Mouse (Mus musculus) hindbrain, postnatal 0 days (tissue): ENCODE results near the gene Nutf2-ps1. TPM values are rescaled to one million over a fixed set of nuclear protein-coding genes. Genes with fewer than 3 reads are reported as not detected.

Experiments used
- ATAC-seq: fragments of 200-750 bp; cut with Nextera tagmentation; 2 replicates; pipeline ENCODE4 v1.8.0; 2017; ENCODE audit warnings: mild to moderate bottlenecking, moderate TSS enrichment, moderate library complexity
- DNase-seq: peaks from one replicate; pipeline ENCODE4 v3.0.0-alpha.2; 2015; ENCODE audit warnings: low spot score
- H3K27ac ChIP-seq: fragments of 300-500 bp; sonication (generic); 2 replicates; pipeline ENCODE4 v1.5.1; 2014; ENCODE audit warnings: mild to moderate bottlenecking
- H3K27me3 ChIP-seq: fragments of 300-500 bp; sonication (generic); 2 replicates; pipeline ENCODE4 v1.6.1; 2014; ENCODE audit warnings: low read length, mixed read lengths; ENCODE audit not compliant: insufficient read depth
- H3K36me3 ChIP-seq: fragments of 300-500 bp; sonication (generic); 2 replicates; pipeline ENCODE4 v1.6.1; 2014; ENCODE audit warnings: low read length, mixed read lengths; ENCODE audit not compliant: insufficient read depth
- H3K4me1 ChIP-seq: fragments of 300-500 bp; sonication (generic); 2 replicates; pipeline ENCODE4 v1.6.1; 2014; ENCODE audit warnings: antibody characterized with exemption, low read length, mixed read lengths; ENCODE audit not compliant: insufficient read depth
- H3K4me2 ChIP-seq: fragments of 300-500 bp; sonication (generic); 2 replicates; pipeline ENCODE4 v1.6.1; 2014; ENCODE audit warnings: low read depth, mild to moderate bottlenecking, low read length, moderate library complexity, mixed read lengths
- H3K4me3 ChIP-seq: fragments of 300-500 bp; sonication (generic); 2 replicates; pipeline ENCODE4 v1.5.1; 2014; ENCODE audit warnings: low read length
- H3K9ac ChIP-seq: fragments of 300-500 bp; sonication (generic); replicated peaks from 2 replicates; pipeline ENCODE4 v1.6.1; 2014; ENCODE audit warnings: mild to moderate bottlenecking, low read length, moderate library complexity, mixed read lengths
- H3K9me3 ChIP-seq: fragments of 300-500 bp; sonication (generic); 2 replicates; pipeline ENCODE4 v1.6.1; 2016; ENCODE audit warnings: low read length, mixed read lengths
- CTCF ChIP-seq: IDR thresholded peaks from 2 replicates; pipeline ENCODE4 v1.5.1; 2016; ENCODE audit warnings: antibody characterized with exemption, control low read depth, low read depth
- WGBS: fragments of 180-500 bp; shearing (Covaris S2); extraction: QIAGEN DNeasy Blood & Tissue Kit; methylation state at CpG from one replicate; pipeline ENCODE4 v1.1.7; 2014; 5-methylcytosine and 5-hydroxymethylcytosine counted together
- polyA plus RNA-seq: library from polyadenylated mRNA; unstranded; fragments of >200 nt; fragmentation: Nextera tagmentation; extraction: Ambion mirVana; gene quantifications from 2 replicates; pipeline ENCODE4 v1.2.1, GENCODE M21; 2015
- total RNA-seq: library from RNA; depleted of rRNA; stranded (reverse); fragments of >200 nt; gene quantifications from 2 replicates; pipeline ENCODE4 v1.2.3, GENCODE M21; 2014

The Nutf2-ps1 gene
- total and polyA plus RNA-seq, 2 experiments from 2014 or later, result 106 to 225 TPM

DNA sequence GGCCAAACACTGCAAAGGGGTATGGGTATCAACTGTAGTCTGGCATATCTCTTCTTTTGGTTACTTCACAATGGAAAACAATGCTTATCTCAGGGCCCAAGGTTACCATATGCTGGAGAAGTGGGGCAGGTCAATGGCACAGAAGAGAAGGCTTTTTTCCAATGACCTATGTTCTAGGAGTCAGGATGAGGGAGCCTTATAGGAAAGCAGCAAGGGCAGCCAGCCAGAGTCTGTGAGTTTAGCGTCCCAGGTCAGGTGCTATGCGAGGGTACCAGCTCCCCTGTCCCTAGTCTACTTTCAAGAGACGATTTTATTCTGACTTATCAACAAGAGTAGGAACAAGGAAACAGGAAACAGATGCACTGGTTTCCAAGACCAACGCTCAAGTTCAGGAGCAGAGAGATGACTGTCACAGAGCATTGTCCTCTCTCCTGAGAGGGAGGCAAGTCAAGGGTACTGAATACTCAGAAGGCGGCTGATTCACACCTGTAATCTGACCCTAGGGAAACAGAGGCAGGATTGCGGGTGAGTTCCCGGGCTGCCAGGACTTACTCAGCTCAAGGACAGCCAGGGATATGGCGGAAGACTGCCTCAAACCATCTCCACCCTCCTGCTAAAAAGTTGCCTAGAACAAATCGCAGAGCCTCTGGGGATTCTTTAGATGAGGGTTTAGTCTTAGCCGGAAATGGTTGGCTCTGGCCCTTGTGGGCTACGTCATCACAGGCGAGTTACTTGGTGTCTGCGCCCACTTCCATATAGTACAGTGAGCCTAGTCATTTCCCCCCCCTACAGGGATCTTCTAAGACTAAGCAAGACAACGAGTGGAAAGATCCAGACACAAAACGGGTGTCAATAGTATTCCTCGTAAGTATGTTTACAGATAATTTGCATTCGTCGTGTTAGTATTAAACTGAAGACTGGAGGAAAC is 17.1 kb downstream of the Nutf2-ps1 start:
- Histone ChIP-seq H3K4me1 (no peaks in the 10 kb centered on the region), H3K36me3 (no peaks in the 10 kb centered on the region), H3K9ac (no peak overlapping the region), H3K27ac (no peak overlapping the region), H3K27me3 (no peaks in the 10 kb centered on the region), H3K4me3 (no peak overlapping the region), H3K4me2 (no peak overlapping the region), H3K9me3 (no peaks in the 10 kb centered on the region)
- DNase-seq, result no peak
- ATAC-seq, result no peak
- 81% methylated on average over 18 of the region's 18 CpGs for WGBS
- TF ChIP-seq CTCF, result no peak

DNA sequence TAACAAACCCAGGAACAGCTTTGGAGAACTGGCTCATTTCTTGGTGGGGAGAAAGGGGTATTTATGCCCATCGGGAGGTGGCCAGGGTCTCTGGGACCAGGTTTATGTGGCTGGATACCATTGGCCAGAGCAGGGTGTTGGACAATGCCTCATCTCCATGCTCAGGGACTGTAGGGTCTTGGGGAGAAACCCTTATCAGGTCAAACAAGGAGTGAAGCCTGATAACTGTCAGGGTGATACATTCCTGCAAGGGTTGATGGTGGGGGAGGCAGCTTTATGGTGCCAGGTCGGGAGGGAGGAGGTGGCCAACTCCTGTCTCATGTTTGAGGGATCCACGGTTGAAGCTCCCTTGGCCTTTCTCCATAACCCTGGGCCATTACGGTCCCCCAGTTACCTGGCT is 17.8 kb downstream of the Nutf2-ps1 start:
- WGBS, result 81% methylated on average over 4 of the region's 4 CpGs
- H3K9ac ChIP-seq, result no peak overlapping the region
- no peak overlapping the region for H3K4me2 ChIP-seq
- TF ChIP-seq CTCF, result no peak
- DNase-seq, result no peak
- ATAC-seq, result no peak
- H3K4me3 ChIP-seq, result no peak overlapping the region
- no peaks in the 10 kb centered on the region for H3K27me3 ChIP-seq
- H3K4me1 ChIP-seq, result no peaks in the 10 kb centered on the region
- no peaks in the 10 kb centered on the region for H3K36me3 ChIP-seq
- H3K27ac ChIP-seq, result no peak overlapping the region
- H3K9me3 ChIP-seq, result no peaks in the 10 kb centered on the region

DNA sequence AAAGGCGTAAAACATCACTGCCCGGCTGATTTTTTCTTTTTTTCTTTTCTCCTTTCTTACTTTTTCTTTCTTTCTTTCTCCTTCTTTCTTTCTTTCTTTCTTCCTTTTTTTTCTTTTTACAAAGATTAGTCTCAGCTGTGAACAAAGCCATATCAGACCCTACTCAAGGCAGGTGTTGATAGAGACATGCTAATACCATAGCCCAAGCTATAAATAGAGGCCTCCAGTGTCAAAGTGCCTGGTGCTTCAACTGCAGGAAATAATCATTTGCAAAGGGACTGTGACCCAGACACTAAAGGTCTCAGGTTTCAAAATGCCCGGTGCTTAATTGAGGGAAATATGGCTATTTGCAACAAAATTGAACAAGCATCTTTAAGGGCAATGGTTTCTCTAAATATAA is 20.3 kb downstream of the Nutf2-ps1 start:
- H3K4me3 ChIP-seq, result no peak overlapping the region
- TF ChIP-seq CTCF, result no peak
- H3K4me1 ChIP-seq, result no peaks in the 10 kb centered on the region
- no peaks in the 10 kb centered on the region for H3K9me3 ChIP-seq
- no peaks in the 10 kb centered on the region for H3K27me3 ChIP-seq
- DNase-seq, result no peak
- H3K4me2 ChIP-seq, result no peak overlapping the region
- H3K36me3 ChIP-seq, result no peaks in the 10 kb centered on the region
- WGBS, result 88% methylated on average over 3 of the region's 3 CpGs
- H3K9ac ChIP-seq, result no peak overlapping the region
- no peak for ATAC-seq
- H3K27ac ChIP-seq, result no peak overlapping the region

DNA sequence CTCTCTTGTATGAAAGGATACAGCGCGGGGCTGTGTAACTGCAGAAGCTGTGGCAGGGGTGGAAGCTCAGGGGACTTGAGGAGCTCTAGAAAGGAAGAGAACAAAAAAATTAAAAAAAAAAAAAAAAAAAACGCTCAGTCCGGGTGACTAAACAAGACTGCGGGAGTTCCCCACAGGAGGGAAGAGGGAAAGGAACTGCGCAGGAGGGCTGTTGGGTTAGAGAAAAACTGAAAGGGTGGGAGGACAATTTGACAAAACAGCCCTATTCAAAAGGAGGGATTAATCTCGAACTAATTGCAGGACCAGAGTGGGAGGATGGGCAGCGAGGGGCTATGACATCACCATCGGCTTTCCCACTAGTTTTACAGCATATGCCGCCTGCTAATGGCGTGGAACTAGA is 21.0 kb downstream of the Nutf2-ps1 start:
- H3K27ac ChIP-seq, result no peak overlapping the region
- no peak for TF ChIP-seq CTCF
- H3K4me2 ChIP-seq, result peak overlapping the region; percentile 30; the same call in 1 of the 2 replicates
- no peaks in the 10 kb centered on the region for H3K36me3 ChIP-seq
- H3K4me1 ChIP-seq, result no peaks in the 10 kb centered on the region
- H3K9me3 ChIP-seq, result no peaks in the 10 kb centered on the region
- ATAC-seq (no peak), DNase-seq (no peak)
- H3K27me3 ChIP-seq, result no peaks in the 10 kb centered on the region
- H3K9ac ChIP-seq, result no peak overlapping the region
- 11% methylated on average over 11 of the region's 11 CpGs for WGBS
- no peak overlapping the region for H3K4me3 ChIP-seq

DNA sequence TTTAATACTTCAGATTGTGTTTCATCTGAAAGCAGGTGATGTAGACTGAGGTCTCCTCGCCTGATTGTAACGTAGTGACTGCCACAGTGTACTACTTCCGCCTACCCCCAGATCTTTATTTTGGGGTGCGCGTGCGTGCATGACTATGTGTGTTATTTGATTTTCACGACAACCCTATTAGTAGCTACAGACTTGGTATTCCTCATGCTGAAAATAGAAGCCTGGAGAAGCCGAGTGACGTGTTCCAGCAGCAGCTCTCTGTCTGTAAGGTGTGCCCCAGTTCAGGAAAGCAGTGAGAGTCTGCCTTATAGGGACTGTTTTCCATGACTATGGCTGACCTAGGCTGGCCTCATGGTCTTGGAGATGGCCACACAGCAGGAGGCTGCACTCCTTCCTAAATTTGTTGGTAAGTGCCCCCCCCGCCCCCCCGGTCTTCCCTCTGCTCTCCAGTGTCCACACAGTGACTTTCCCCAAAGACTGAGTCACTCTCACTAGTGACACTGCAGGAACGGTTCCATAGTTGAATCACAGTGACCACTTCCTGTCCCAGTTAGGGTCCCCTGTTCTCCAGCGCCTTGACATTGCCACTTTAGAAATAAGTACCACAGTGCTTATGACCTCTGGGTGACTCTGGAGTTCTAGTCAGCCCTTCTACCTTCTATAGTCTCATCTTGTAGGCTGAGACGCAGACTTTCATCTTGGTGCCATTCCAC is 23.1 kb downstream of the Nutf2-ps1 start:
- WGBS, result 89% methylated on average over 14 of the region's 14 CpGs
- Histone ChIP-seq H3K4me3 (no peak overlapping the region), H3K9ac (no peak overlapping the region), H3K9me3 (no peaks in the 10 kb centered on the region), H3K4me1 (no peaks in the 10 kb centered on the region), H3K36me3 (no peaks in the 10 kb centered on the region), H3K4me2 (no peak overlapping the region), H3K27me3 (no peaks in the 10 kb centered on the region), H3K27ac (no peak overlapping the region)
- DNase-seq, result no peak
- no peak for TF ChIP-seq CTCF
- ATAC-seq, result no peak

DNA sequence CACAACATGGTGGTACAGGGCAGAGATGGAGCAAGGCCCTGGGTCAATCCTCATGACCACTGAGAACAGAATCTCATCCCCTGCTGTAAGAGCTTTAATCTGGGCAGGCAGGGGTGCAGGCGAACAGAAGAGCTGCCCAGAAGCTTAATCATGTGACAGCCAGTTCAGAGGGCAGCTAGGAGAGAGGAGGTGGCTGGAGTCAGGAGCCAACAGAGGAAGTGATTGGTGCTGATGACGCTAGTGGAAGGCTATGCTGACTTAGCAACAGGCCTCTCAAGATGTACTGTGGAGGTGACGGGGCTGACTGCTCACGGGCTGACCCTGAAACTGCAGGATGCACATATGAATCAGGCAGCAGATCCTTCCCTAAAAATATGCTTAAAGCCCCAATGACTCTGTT is 24.7 kb downstream of the Nutf2-ps1 start:
- H3K36me3 ChIP-seq, result no peaks in the 10 kb centered on the region
- no peak for TF ChIP-seq CTCF
- H3K4me1 ChIP-seq, result no peaks in the 10 kb centered on the region
- ATAC-seq (no peak), DNase-seq (no peak)
- H3K27me3 ChIP-seq, result no peaks in the 10 kb centered on the region
- no peak overlapping the region for H3K4me3 ChIP-seq
- H3K9ac ChIP-seq, result no peak overlapping the region
- H3K4me2 ChIP-seq, result no peak overlapping the region
- H3K9me3 ChIP-seq, result no peaks in the 10 kb centered on the region
- H3K27ac ChIP-seq, result no peak overlapping the region
- WGBS, result 62% methylated on average over 4 of the region's 4 CpGs

DNA sequence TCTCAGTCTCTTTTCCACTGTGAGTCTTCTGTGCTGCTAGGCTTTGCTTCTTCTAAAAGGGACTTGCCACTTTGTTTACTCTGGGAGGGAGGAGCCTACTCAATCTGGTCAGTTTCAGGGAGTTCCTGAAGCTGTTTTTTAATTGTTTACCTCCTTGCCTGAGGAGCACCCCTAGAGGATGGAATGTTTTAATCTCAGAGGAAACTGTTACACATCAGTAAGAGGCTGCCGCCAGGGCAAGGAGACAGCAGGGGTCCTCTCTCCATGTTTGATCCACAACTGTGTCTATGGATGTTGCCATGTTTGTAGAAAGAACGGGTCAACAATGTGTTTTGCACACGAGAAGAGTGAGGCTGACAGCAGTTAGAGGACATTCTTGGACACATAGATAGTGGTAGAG is 28.4 kb downstream of the Nutf2-ps1 start:
- Histone ChIP-seq H3K27me3 (no peaks in the 10 kb centered on the region), H3K9me3 (no peaks in the 10 kb centered on the region), H3K36me3 (no peaks in the 10 kb centered on the region), H3K4me1 (no peaks in the 10 kb centered on the region; the same call in 1 of the 2 replicates), H3K27ac (no peak overlapping the region), H3K4me3 (no peak overlapping the region), H3K4me2 (no peak overlapping the region), H3K9ac (no peak overlapping the region)
- 79% methylated on average over 3 of the region's 3 CpGs for WGBS
- TF ChIP-seq CTCF, result no peak
- no peak for ATAC-seq
- no peak for DNase-seq
